ENCODE assay signal across 9 mouse cellular contexts in the genomic region with DNA sequence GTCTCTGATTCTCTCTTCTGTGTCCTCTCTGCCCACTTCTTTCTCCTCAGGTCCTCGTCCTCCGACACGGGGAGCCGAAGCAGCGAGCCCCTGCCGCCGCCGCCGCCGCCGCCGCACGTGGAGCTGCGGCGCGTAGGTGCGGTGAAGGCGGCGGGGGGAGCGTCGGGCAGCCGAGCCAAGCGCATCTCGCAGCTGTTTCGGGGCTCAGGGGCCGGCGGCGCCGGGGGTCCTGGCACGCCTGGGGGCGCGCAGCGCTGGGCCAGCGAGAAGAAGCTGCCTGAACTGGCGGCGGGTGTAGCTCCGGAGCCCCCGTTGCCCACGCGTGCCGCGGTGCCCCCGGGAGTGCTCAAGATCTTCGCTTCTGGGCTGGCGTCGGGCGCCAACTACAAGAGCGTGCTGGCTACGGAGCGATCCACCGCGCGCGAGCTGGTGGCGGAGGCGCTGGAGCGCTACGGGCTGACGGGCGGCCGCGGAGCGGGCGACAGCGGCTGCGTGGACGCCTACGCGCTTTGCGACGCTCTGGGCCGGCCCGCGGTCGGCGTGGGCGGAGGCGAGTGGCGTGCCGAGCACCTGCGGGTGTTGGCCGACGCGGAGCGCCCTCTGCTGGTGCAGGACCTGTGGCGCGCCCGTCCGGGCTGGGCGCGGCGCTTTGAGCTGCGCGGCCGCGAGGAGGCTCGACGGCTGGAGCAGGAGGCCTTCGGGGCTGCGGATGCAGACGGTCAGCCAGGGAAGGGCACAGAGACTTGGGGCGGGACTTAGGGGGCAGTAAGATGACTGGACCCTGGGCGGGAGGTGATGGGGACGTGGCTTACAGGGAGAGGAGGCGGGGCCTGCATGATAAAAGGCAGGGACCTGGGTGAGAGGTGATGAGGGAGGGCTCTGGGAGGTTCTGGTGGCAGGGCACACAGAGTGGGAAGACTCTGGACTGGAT. TPM values are rescaled to one million over a fixed set of nuclear protein-coding genes. Genes with fewer than 3 reads are reported as not detected.
A peak's percentile ranks its signal among the peaks of the same experiment; 100 is the strongest.
DNase-seq lines count a peak whose midpoint lies in the region; ATAC-seq lines count a peak whose summit lies in the region.
"Had no signal": no experiment of that assay in that cellular context is flagged by ENCODE, and none has a peak within 500 bp of the region (broad histone marks: within the 10 kb centered on the region; RNA-seq: fewer than 3 reads in every experiment).

No protein-coding gene starts in this region.

- 0 out of 2 replicates have a peak, but pooled peaks cover 7% of the 10 kb centered on the region for H3K27me3 ChIP-seq in hindbrain, embryonic 15.5 days

- peaks cover 28% of the 10 kb centered on the region for H3K4me1 ChIP-seq in hindbrain, embryonic 15.5 days (replicated peaks)

- H3K4me2 ChIP-seq in hindbrain, embryonic 15.5 days = peak overlapping the region; percentile 99

- peak; percentile 90 for ATAC-seq in hindbrain, embryonic 15.5 days (ENCODE audit: low FRiP score, low read depth)

- H3K9ac ChIP-seq in hindbrain, embryonic 15.5 days = peak overlapping the region; percentile 88

- peak overlapping the region; percentile 61 for H3K4me3 ChIP-seq in hindbrain, embryonic 15.5 days

- H3K36me3 ChIP-seq in hindbrain, embryonic 15.5 days = no peaks in the 10 kb centered on the region

- no peaks in the 10 kb centered on the region for H3K9me3 ChIP-seq in hindbrain, embryonic 15.5 days

- DNase-seq in WW6 (ENCODE audit: low read depth, low spot score) = peak; percentile 87
- peak; percentile 94 to 96 for DNase-seq in cerebellum, postnatal 36 days
- DNase-seq in gastrocnemius, adult 18-20 months (ENCODE audit: low spot score) = peak; percentile 85
- DNase-seq in left cerebral cortex, adult 11 months (ENCODE audit: low spot score) = peak; percentile 59
- DNase-seq in lung, postnatal 36 days = peak; percentile 93
- DNase-seq in retina, embryonic 14.5 days (ENCODE audit: low spot score) = peak; percentile 94
- DNase-seq in thymus, postnatal 25 days = peak; percentile 88

- H3K27ac ChIP-seq in hindbrain, embryonic 15.5 days (replicated peaks) = peak overlapping the region; percentile 89

- WGBS in hindbrain, embryonic 15.5 days = under 1% methylated on average over 92 of the region's 105 CpGs

RNA-seq across cellular contexts. Expression of a gene that starts 1.3 kb away (rescaled TPM):
- total RNA-seq in gastrocnemius, adult 18-20 months (2021) = 1 to 10 TPM; 5.5 to 8.5 TPM
- polyA plus RNA-seq in hindbrain, embryonic 15.5 days (2015; fragmentation: Nextera tagmentation; extraction: Ambion mirVana) = 20.2 and 24.3 TPM in 2 replicates

RNA-seq across cellular contexts. Expression of a gene that starts 7.0 kb away (rescaled TPM):
- total RNA-seq in gastrocnemius, adult 18-20 months (2021) = not detected
- 0.08 and 0.09 TPM in 2 replicates for polyA plus RNA-seq in hindbrain, embryonic 15.5 days (2015; fragmentation: Nextera tagmentation; extraction: Ambion mirVana)

RNA-seq across cellular contexts. Expression of a gene that starts 11.1 kb away (rescaled TPM):
- 10 to 100 TPM; 17.6 to 18.7 TPM for total RNA-seq in gastrocnemius, adult 18-20 months (2021)
- polyA plus RNA-seq in hindbrain, embryonic 15.5 days (2015; fragmentation: Nextera tagmentation; extraction: Ambion mirVana) = 4.0 and 5.2 TPM in 2 replicates

RNA-seq across cellular contexts. Expression of a gene that starts 11.5 kb away (rescaled TPM):
- not detected for total RNA-seq in gastrocnemius, adult 18-20 months (2021)
- polyA plus RNA-seq in hindbrain, embryonic 15.5 days (2015; fragmentation: Nextera tagmentation; extraction: Ambion mirVana) = not detected in 2 replicates

RNA-seq across cellular contexts. Expression of a gene that starts 13.3 kb away (rescaled TPM):
- total RNA-seq in gastrocnemius, adult 18-20 months (2021) = not detected
- not detected in 2 replicates for polyA plus RNA-seq in hindbrain, embryonic 15.5 days (2015; fragmentation: Nextera tagmentation; extraction: Ambion mirVana)
- total RNA-seq: layer of hippocampus, adult 8-10 months had no signal

Comparison
In these comparisons a context has a peak if more than half of its experiments do, and no peak if none do; other contexts are left out.
1. Peak in every context shown above with its lines: DNase-seq, ATAC-seq, H3K4me3 ChIP-seq and H3K27ac ChIP-seq.